ENCODE assay signal across 25 mouse cellular contexts in genomic region chr10:125986443-125986842, GRCm38 (mm10). TPM values are rescaled to one million over a fixed set of nuclear protein-coding genes. Genes with fewer than 3 reads are reported as not detected.
A peak's percentile ranks its signal among the peaks of the same experiment; 100 is the strongest.
DNase-seq lines count a peak whose midpoint lies in the region; ATAC-seq lines count a peak whose summit lies in the region.
"Had no signal": no experiment of that assay in that cellular context is flagged by ENCODE, and none has a peak within 500 bp of the region (broad histone marks: within the 10 kb centered on the region; RNA-seq: fewer than 3 reads in every experiment).

No protein-coding gene starts in this region.

- no peak overlapping the region for H3K4me3 ChIP-seq in limb, embryonic 12.5 days (replicated peaks)
- H3K4me3 ChIP-seq in limb, embryonic 10.5 days = no peak overlapping the region
- no peak overlapping the region for H3K4me3 ChIP-seq in limb, embryonic 13.5 days
- H3K4me3 ChIP-seq: heart, adult 2 months; heart, embryonic 13.5 days; hindbrain, embryonic 13.5 days; left cerebral cortex, adult 2 months; midbrain, embryonic 12.5 days had no signal

- 86% methylated on average over 9 of the region's 9 CpGs for WGBS in limb, embryonic 12.5 days
- 92% methylated on average over 9 of the region's 9 CpGs for WGBS in limb, embryonic 10.5 days
- 83% methylated on average over 9 of the region's 9 CpGs for WGBS in limb, embryonic 13.5 days

- intact Hi-C loops in gastrocnemius, postnatal 14 days (cut with DNase I; ENCODE audit: low total_unique reads) = no loop called here

- no peak overlapping the region for H3K4me2 ChIP-seq in limb, embryonic 12.5 days
- no peak overlapping the region for H3K4me2 ChIP-seq in limb, embryonic 13.5 days (replicated peaks)
- H3K4me2 ChIP-seq: heart, embryonic 13.5 days; hindbrain, embryonic 13.5 days; lung, embryonic 14.5 days; midbrain, embryonic 12.5 days had no signal

- H3K27me3 ChIP-seq in limb, embryonic 12.5 days = no peaks in the 10 kb centered on the region
- no peaks in the 10 kb centered on the region for H3K27me3 ChIP-seq in limb, embryonic 10.5 days (ENCODE audit: low read depth, poor library complexity, severe bottlenecking)
- H3K27me3 ChIP-seq in limb, embryonic 13.5 days = no peaks in the 10 kb centered on the region
- H3K27me3 ChIP-seq: heart, embryonic 13.5 days; hindbrain, embryonic 13.5 days; midbrain, embryonic 12.5 days; Patski had no signal

- peak overlapping the region; percentile 50; the same call in 1 of the 2 replicates for H3K27ac ChIP-seq in limb, embryonic 12.5 days
- no peak overlapping the region for H3K27ac ChIP-seq in limb, embryonic 10.5 days
- peak overlapping the region; percentile 85 for H3K27ac ChIP-seq in limb, embryonic 13.5 days
- H3K27ac ChIP-seq: heart, adult 2 months; heart, embryonic 13.5 days; hindbrain, embryonic 13.5 days; left cerebral cortex, adult 2 months; liver, embryonic 14.5 days; midbrain, embryonic 12.5 days had no signal

- no peak for ATAC-seq in limb, embryonic 12.5 days (ENCODE audit: insufficient number of reproducible peaks, insufficient read depth, low FRiP score, low TSS enrichment, low read depth)
- no peak for ATAC-seq in limb, embryonic 13.5 days (ENCODE audit: low FRiP score, low read depth)
- ATAC-seq: activated CD4-positive, CD25-positive, alpha-beta regulatory T cell, adult 4 months; forebrain, postnatal 0 days; Patski had no signal

- H3K4me1 ChIP-seq in limb, embryonic 12.5 days (replicated peaks) = peaks cover 87% of the 10 kb centered on the region
- peaks cover 73% of the 10 kb centered on the region for H3K4me1 ChIP-seq in limb, embryonic 10.5 days
- H3K4me1 ChIP-seq in limb, embryonic 13.5 days = peaks cover 87% of the 10 kb centered on the region
- H3K4me1 ChIP-seq: heart, embryonic 13.5 days had no signal

- no peaks in the 10 kb centered on the region for H3K9me3 ChIP-seq in limb, embryonic 12.5 days
- H3K9me3 ChIP-seq in limb, embryonic 10.5 days (replicated peaks) = no peaks in the 10 kb centered on the region
- no peaks in the 10 kb centered on the region for H3K9me3 ChIP-seq in limb, embryonic 13.5 days
- H3K9me3 ChIP-seq: heart, embryonic 13.5 days; hindbrain, embryonic 13.5 days; midbrain, embryonic 12.5 days had no signal

- DNase-seq in kidney, adult 11 months = peak; percentile 34
- DNase-seq in kidney, postnatal 4 days = no peak
- no peak for DNase-seq in limb, embryonic 10.5 days (ENCODE audit: low spot score)
- no peak for DNase-seq in gastrocnemius, postnatal 14 days
- DNase-seq in embryo, embryonic 11 days = no peak
- DNase-seq: adrenal gland, adult 8-10 months; cerebellum, adult 11-12 months; cerebellum, postnatal 14 days; forebrain, postnatal 0 days; gastrocnemius, postnatal 25 days; heart, adult 2 months; heart, postnatal 14 days; thymus, postnatal 14 days had no signal

- H3K36me3 ChIP-seq in limb, embryonic 12.5 days = peaks cover 70% of the 10 kb centered on the region
- H3K36me3 ChIP-seq in limb, embryonic 10.5 days = peaks cover 81% of the 10 kb centered on the region
- H3K36me3 ChIP-seq in limb, embryonic 13.5 days = peaks cover 69% of the 10 kb centered on the region
- H3K36me3 ChIP-seq: G1E; heart, embryonic 13.5 days; hindbrain, embryonic 13.5 days; midbrain, embryonic 12.5 days had no signal

- H3K9ac ChIP-seq in limb, embryonic 12.5 days (replicated peaks) = no peak overlapping the region
- no peak overlapping the region for H3K9ac ChIP-seq in limb, embryonic 13.5 days
- H3K9ac ChIP-seq: forebrain, postnatal 0 days; heart, embryonic 13.5 days; hindbrain, embryonic 13.5 days; liver, embryonic 14.5 days; lung, embryonic 14.5 days; midbrain, embryonic 12.5 days had no signal

RNA-seq across cellular contexts. Expression of gene Lrig3, which starts 20.5 kb away (rescaled TPM):
- 84.4 and 85.6 TPM in 2 replicates for polyA plus RNA-seq in limb, embryonic 12.5 days (2016; fragmentation: Nextera tagmentation; extraction: Ambion mirVana)
- 31.6 and 49.9 TPM in 2 replicates for polyA plus RNA-seq in limb, embryonic 10.5 days (2016; fragmentation: Nextera tagmentation; extraction: Ambion mirVana)
- 61.5 and 64.9 TPM in 2 replicates for polyA plus RNA-seq in limb, embryonic 13.5 days (2015; fragmentation: Nextera tagmentation; extraction: Ambion mirVana)
- 1 to 10 TPM; 5.2 to 5.5 TPM for total RNA-seq in gastrocnemius, postnatal 14 days (2021)
- total RNA-seq: neutrophil, adult 5-6 weeks had no signal
- polyA plus RNA-seq: activated CD4-positive, CD25-positive, alpha-beta regulatory T cell, adult 4 months; G1E had no signal
